Mouse (Mus musculus) neural tube, embryonic 14.5 days (tissue): ENCODE results near the gene Cx3cr1. TPM values are rescaled to one million over a fixed set of nuclear protein-coding genes. Genes with fewer than 3 reads are reported as not detected.

Source experiments
- ATAC-seq: fragments of 200-750 bp; cut with Nextera tagmentation; 2 replicates; pipeline ENCODE4 v1.8.0; 2017; ENCODE audit warnings: low read depth, mild to moderate bottlenecking, moderate TSS enrichment, moderate library complexity
- H3K27ac ChIP-seq: fragments of 300-500 bp; sonication (generic); 2 replicates; pipeline ENCODE4 v1.5.1; 2014; ENCODE audit warnings: low read depth, mild to moderate bottlenecking, control low read depth, low read length, moderate library complexity, mixed read lengths
- H3K27me3 ChIP-seq: fragments of 300-500 bp; sonication (generic); 2 replicates; pipeline ENCODE4 v1.6.1; 2014; ENCODE audit warnings: low read length; ENCODE audit not compliant: control insufficient read depth, insufficient read depth
- H3K36me3 ChIP-seq: fragments of 300-500 bp; sonication (generic); 2 replicates; pipeline ENCODE4 v1.6.1; 2014; ENCODE audit warnings: low read length, mixed read lengths; ENCODE audit not compliant: control insufficient read depth, insufficient read depth
- H3K4me1 ChIP-seq: fragments of 300-500 bp; sonication (generic); 2 replicates; pipeline ENCODE4 v1.6.1; 2014; ENCODE audit warnings: low read length; ENCODE audit not compliant: control insufficient read depth, insufficient read depth
- H3K4me2 ChIP-seq: fragments of 300-500 bp; sonication (generic); 2 replicates; pipeline ENCODE4 v1.6.1; 2014; ENCODE audit warnings: mild to moderate bottlenecking, low read depth, low read length, control low read depth
- H3K4me3 ChIP-seq: fragments of 300-500 bp; sonication (generic); 2 replicates; pipeline ENCODE4 v1.5.1; 2014; ENCODE audit warnings: low read depth, low read length, control low read depth, mixed read lengths
- H3K9ac ChIP-seq: fragments of 300-500 bp; sonication (generic); replicated peaks from 2 replicates; pipeline ENCODE4 v1.6.1; 2014; ENCODE audit warnings: low read depth, mild to moderate bottlenecking, control low read depth, low read length, mixed read lengths
- H3K9me3 ChIP-seq: fragments of 300-500 bp; sonication (generic); 2 replicates; pipeline ENCODE4 v1.6.1; 2016; ENCODE audit warnings: low read length; ENCODE audit not compliant: control insufficient read depth
- WGBS: fragments of 180-500 bp; shearing (Covaris S2); extraction: QIAGEN DNeasy Blood & Tissue Kit; methylation state at CpG from one replicate; pipeline ENCODE4 v1.1.7; 2014; 5-methylcytosine and 5-hydroxymethylcytosine counted together
- polyA plus RNA-seq: library from polyadenylated mRNA; unstranded; fragments of >200 nt; fragmentation: Nextera tagmentation; extraction: Ambion mirVana; gene quantifications from 2 replicates; pipeline ENCODE4 v1.2.1, GENCODE M21; 2014

Gene Cx3cr1
- polyA plus RNA-seq, 1 experiment from 2014 or later: 7.1 TPM

DNA sequence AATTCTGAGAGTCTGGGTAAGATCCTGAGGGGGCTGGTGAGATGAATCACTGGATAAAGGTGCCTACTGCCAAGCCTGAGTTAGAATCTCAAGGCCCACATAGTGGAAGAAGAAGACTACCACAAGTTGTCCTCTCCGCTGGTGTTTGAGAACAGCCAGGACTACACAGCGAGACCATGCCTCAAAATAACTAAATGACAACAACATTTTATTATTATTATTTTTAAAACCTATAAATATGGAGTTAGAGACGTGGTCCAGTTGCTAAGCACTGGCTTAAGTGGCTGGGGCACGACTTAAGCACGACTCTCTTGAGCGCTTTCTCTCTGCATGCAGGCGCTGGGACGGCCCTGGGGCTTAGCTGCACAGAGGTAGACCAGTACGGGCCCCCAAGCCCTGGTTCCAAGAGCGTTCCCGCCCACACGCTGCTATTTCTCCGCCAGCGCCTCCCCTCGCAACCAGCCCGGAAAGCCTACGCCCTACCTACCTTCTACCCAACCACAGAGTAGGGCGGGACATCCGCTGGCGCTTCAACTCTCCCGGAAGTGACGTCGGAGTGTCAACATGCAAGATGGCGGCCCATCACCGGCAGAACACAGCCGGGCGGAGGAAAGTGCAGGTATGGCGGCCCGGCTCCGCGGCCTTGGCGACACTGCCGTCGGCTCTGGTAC lies 175.2 kb downstream of the Cx3cr1 start, which contains the start of gene Wdr48:
TSS of gene Wdr48 (plus strand) at position 540 of the 671 bp plus-strand sequence.
- peak within 1 kb of the TSS; percentile 86 for H3K9ac ChIP-seq
- H3K36me3 ChIP-seq: no peaks in the 10 kb centered on the region
- peaks cover 6% of the 10 kb centered on the region for H3K4me1 ChIP-seq
- ATAC-seq: peak; percentile 99
- peaks cover 3% of the 10 kb centered on the region for H3K27me3 ChIP-seq
- H3K4me3 ChIP-seq: peak within 1 kb of the TSS; percentile 95
- no peaks in the 10 kb centered on the region for H3K9me3 ChIP-seq
- peak within 1 kb of the TSS; percentile 84 for H3K4me2 ChIP-seq
- H3K27ac ChIP-seq: peak within 1 kb of the TSS; percentile 81
- WGBS: 5% methylated on average over 34 of the region's 34 CpGs

DNA sequence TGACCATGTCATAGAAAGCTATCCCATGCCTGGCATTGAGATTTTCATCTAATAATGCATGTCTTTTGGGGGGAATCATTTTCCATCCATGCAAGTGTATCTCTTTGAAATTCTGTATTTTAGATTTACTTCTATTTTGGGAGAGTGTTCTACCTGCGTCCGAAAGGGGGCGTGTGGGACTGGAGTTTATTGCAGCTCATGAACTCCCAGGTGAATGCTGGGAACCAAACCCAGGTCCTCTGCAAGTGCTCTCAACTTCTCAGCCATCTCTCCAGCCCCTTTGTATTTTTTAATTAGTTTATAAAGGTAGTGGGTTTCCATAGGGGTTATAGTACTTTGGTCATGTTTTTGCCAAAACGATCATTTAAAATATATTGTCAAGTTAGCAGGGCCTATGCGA lies 175.8 kb downstream of the Cx3cr1 start:
- H3K36me3 ChIP-seq: no peaks in the 10 kb centered on the region
- H3K27ac ChIP-seq: no peak overlapping the region
- H3K4me2 ChIP-seq: peak overlapping the region; percentile 70; the same call in 1 of the 2 replicates
- H3K27me3 ChIP-seq: peaks cover 3% of the 10 kb centered on the region
- H3K9me3 ChIP-seq: no peaks in the 10 kb centered on the region
- no peak overlapping the region for H3K9ac ChIP-seq
- H3K4me3 ChIP-seq: no peak overlapping the region; the same call in 1 of the 2 replicates
- H3K4me1 ChIP-seq: peaks cover 6% of the 10 kb centered on the region
- WGBS: 89% methylated on average over 5 of the region's 5 CpGs
- ATAC-seq: no peak

DNA sequence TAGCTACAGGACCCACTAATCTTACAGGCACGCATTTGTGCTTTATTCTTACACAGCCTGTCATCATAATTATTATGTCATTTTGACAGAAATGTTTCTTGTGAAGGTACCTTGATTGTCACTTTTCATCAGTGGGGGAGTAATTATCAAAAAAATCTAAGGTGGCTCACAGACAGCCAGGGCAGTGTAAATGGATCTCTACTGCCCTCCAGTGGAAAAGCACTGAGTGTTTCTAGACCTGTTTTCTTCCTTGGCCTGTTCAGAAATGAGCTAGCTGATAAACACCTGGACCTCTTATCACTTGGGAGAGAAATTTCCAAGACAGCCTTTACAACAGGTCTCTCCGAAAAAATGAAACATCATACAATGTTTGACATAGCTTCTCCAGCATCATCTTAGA lies 179.0 kb downstream of the Cx3cr1 start:
- Histone ChIP-seq H3K27me3 (peaks cover 3% of the 10 kb centered on the region), H3K4me1 (peaks cover 3% of the 10 kb centered on the region), H3K36me3 (no peaks in the 10 kb centered on the region), H3K4me2 (no peak overlapping the region), H3K4me3 (no peak overlapping the region), H3K9me3 (no peaks in the 10 kb centered on the region), H3K9ac (no peak overlapping the region), H3K27ac (no peak overlapping the region)
- ATAC-seq: no peak
- 52% methylated on average over 2 of the region's 2 CpGs for WGBS

DNA sequence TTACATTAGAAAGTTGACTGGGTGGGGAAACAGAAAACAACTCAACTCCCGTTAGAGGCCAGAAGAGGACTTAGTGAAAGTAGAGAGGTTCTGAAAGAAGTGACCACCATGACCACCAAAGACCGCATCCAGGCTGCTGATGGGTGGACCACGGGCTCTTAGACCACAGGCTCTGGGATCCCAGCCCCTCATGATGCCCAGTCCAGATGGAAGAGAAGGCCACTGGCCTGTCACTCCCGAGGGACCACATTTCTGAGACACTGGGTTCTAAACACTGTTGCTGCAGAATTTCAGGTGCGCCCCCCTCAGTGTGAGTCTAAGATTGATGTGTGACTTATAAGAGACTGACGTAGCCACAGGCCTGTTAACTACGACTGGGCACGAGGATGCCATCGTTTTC lies 180.2 kb downstream of the Cx3cr1 start:
- 80% methylated on average over 9 of the region's 9 CpGs for WGBS
- Histone ChIP-seq H3K4me1 (no peaks in the 10 kb centered on the region; the same call in 1 of the 2 replicates), H3K9me3 (no peaks in the 10 kb centered on the region), H3K27ac (no peak overlapping the region), H3K27me3 (no peaks in the 10 kb centered on the region; the same call in 1 of the 2 replicates), H3K4me2 (no peak overlapping the region), H3K9ac (no peak overlapping the region), H3K36me3 (no peaks in the 10 kb centered on the region), H3K4me3 (no peak overlapping the region)
- no peak for ATAC-seq

DNA sequence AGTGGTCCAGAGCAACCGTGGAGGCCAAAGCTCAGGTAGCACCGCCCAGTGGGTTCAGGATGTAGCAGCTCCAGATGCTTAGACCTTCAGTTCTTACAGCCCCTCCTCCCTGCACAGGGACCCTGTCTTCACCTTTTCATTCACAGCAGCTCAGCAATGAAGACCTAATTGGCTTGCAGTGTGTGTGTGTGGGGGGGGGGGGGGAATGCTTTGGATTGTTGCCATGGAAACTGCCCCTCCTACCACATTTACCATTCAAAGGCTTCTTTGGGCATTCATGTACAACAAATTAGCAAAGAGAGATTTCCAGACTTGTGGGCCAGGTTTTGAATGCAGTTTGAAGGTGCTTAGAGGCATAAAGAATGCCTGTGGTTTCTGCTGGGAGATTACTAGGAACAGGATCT lies 180.8 kb downstream of the Cx3cr1 start:
- ATAC-seq: peak; percentile 72; the same call in 1 of the 2 replicates
- no peaks in the 10 kb centered on the region; the same call in 1 of the 2 replicates for H3K27me3 ChIP-seq
- H3K4me2 ChIP-seq: no peak overlapping the region
- no peak overlapping the region for H3K4me3 ChIP-seq
- WGBS: 20% methylated on average over 2 of the region's 2 CpGs
- no peaks in the 10 kb centered on the region for H3K36me3 ChIP-seq
- no peaks in the 10 kb centered on the region; the same call in 1 of the 2 replicates for H3K4me1 ChIP-seq
- no peak overlapping the region for H3K9ac ChIP-seq
- no peaks in the 10 kb centered on the region for H3K9me3 ChIP-seq
- no peak overlapping the region for H3K27ac ChIP-seq

DNA sequence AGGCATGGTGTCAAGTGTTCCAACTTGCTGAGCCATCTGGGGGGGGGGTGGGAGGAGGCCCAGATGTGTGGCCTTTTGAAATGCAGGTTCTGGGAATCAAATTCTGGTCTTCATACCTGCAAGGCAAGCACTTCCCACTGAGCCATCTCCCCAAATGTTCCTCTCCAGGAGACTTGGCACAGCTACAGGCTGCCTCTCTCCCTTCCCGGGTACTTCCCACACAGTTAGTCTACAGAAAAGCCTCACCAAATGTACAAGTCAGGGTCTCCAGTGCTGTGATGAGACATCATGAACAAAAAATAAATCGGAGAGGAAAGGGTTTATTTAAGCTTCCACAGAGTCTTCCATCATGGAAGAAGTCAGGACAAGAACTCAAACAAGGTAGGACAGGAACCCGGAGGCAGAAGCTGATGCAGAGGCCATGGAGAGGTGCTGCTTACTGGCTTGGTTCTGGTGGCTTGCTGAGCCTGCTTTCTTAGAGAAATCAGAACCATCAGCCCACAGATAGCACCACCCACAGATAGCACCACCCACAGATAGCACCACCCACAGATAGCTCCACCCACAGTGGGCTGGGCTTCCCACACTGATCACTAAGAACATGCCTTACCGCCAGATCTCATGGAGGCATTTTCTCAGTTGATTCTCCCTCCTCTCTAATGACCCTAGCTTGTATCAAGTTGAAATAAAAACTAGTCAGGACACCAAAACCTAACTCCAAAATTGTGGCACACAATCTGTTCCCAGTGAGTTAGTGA lies 182.4 kb downstream of the Cx3cr1 start:
- Histone ChIP-seq H3K9ac (no peak overlapping the region), H3K9me3 (no peaks in the 10 kb centered on the region), H3K4me1 (no peaks in the 10 kb centered on the region; the same call in 1 of the 2 replicates), H3K4me2 (no peak overlapping the region), H3K27ac (no peak overlapping the region), H3K4me3 (no peak overlapping the region), H3K27me3 (no peaks in the 10 kb centered on the region), H3K36me3 (no peaks in the 10 kb centered on the region)
- 80% methylated on average over 4 of the region's 4 CpGs for WGBS
- ATAC-seq: no peak

DNA sequence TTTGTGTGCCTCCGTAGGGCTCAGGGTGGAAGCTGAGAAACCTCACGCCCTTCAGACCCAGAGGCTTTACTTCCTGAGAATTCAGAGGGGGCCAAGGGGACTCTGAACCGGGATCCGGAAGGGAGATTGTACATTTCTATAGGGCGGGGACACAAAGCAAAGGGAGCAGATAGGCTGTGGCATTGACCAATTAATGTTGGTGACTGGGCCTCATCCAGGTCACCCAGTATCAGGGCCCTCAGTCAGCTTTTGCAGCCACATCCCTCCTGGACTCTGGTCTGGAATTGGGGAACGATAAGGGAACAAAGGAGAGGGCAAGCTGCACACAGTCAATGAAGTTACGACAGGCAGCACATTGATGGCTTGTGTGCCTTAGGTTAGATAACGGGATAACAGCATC lies 215.5 kb downstream of the Cx3cr1 start:
- no peak overlapping the region for H3K4me3 ChIP-seq
- WGBS: 59% methylated on average over 8 of the region's 8 CpGs
- ATAC-seq: no peak
- H3K4me2 ChIP-seq: no peak overlapping the region
- H3K9me3 ChIP-seq: no peaks in the 10 kb centered on the region; the same call in 1 of the 2 replicates
- no peak overlapping the region for H3K27ac ChIP-seq
- no peaks in the 10 kb centered on the region for H3K36me3 ChIP-seq
- no peaks in the 10 kb centered on the region for H3K4me1 ChIP-seq
- no peak overlapping the region for H3K9ac ChIP-seq
- no peaks in the 10 kb centered on the region for H3K27me3 ChIP-seq

DNA sequence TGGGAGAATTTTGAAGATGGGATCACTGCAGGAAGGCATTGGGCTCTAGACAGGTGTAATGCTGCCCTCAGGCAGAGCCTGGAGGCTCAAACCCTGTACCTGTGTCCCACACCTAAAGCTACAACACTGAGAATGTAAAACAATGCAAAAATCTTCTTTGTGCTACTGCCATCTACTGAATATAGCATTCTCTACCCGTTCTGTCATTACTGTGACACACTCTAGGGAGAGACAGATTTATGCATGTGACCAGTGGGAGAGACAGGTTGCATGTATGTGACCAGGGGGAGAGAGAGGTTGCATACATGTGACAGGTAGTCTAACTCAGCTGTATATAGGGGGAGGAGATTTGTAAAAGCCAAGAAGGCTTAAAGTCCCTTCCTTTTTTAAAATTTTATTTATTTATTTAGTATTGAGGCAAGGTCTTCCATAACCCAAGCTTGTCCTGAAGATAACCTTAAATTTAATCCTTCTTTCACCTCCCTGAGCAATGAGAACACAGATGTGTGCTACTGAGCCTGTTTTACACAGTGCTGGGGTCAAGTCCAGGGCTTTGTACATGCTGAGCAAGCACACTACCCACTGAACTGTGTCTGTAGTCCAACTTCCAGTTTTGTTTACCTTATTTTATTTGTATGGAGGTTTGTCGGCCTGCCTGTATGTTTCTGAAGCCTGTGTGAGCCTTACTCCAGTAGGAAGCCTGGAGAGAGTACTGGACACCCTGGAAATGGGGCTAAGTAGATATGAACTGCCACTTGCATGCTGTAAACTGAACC lies 216.4 kb downstream of the Cx3cr1 start:
- Histone ChIP-seq H3K27me3 (no peaks in the 10 kb centered on the region), H3K27ac (no peak overlapping the region), H3K4me1 (no peaks in the 10 kb centered on the region), H3K9ac (no peak overlapping the region), H3K9me3 (no peaks in the 10 kb centered on the region; the same call in 1 of the 2 replicates), H3K4me2 (no peak overlapping the region), H3K36me3 (no peaks in the 10 kb centered on the region), H3K4me3 (no peak overlapping the region)
- ATAC-seq: no peak
- WGBS: 62% methylated on average over 2 of the region's 2 CpGs
